In genomic region chr3:90508950-90509746, GRCm38 (mm10) we compare ENCODE assay signal across 8 mouse cellular contexts. TPM values are rescaled to one million over a fixed set of nuclear protein-coding genes. Genes with fewer than 3 reads are reported as not detected.
DNase-seq lines count a peak whose midpoint lies in the region; ATAC-seq and TF ChIP-seq lines count a peak whose summit lies in the region.

Gene Chtop, minus strand, starts transcription at chr3:90509498.

- TF ChIP-seq EP300 in ES-Bruce4 (IDR thresholded peaks at IDR 0.05; ENCODE audit: insufficient read depth, low read depth, low read length) = no peak
- TF ChIP-seq EP300 in liver, postnatal 0 days (IDR thresholded peaks at IDR 0.05; ENCODE audit: low read depth) = peak; percentile 63

- WGBS in forebrain, embryonic 13.5 days = 0% methylated on average over 61 of the region's 66 CpGs
- WGBS in large intestine, adult 2 months = under 1% methylated on average over 66 of the region's 66 CpGs
- 1% methylated on average over 60 of the region's 66 CpGs for WGBS in liver, postnatal 0 days (ENCODE audit: insufficient replicate concordance)
- under 1% methylated on average over 65 of the region's 66 CpGs for WGBS in neural tube, embryonic 14.5 days

- H3K4me2 ChIP-seq in forebrain, embryonic 13.5 days = peak within 1 kb of the TSS; percentile 84
- H3K4me2 ChIP-seq in liver, postnatal 0 days (ENCODE audit: low read depth, low read length) = peak within 1 kb of the TSS; percentile 79
- peak within 1 kb of the TSS; percentile 83 for H3K4me2 ChIP-seq in neural tube, embryonic 14.5 days (ENCODE audit: low read depth, low read length)

- no peaks in the 10 kb centered on the region for H3K27me3 ChIP-seq in ES-Bruce4 (ENCODE audit: control insufficient read depth, insufficient read depth, low read length, poor library complexity, severe bottlenecking)
- H3K27me3 ChIP-seq in forebrain, embryonic 13.5 days = peaks cover 22% of the 10 kb centered on the region
- H3K27me3 ChIP-seq in liver, postnatal 0 days (ENCODE audit: insufficient read depth, low read length) = no peaks in the 10 kb centered on the region
- peaks cover 2% of the 10 kb centered on the region; the same call in 1 of the 2 replicates for H3K27me3 ChIP-seq in neural tube, embryonic 14.5 days (ENCODE audit: control insufficient read depth, insufficient read depth, low read length)

- H3K4me1 ChIP-seq in ES-Bruce4 (ENCODE audit: control insufficient read depth, insufficient read depth, low read length) = no peaks in the 10 kb centered on the region
- H3K4me1 ChIP-seq in forebrain, embryonic 13.5 days = peaks cover 24% of the 10 kb centered on the region
- H3K4me1 ChIP-seq in liver, postnatal 0 days (ENCODE audit: insufficient read depth) = peaks cover 16% of the 10 kb centered on the region
- peaks cover 23% of the 10 kb centered on the region for H3K4me1 ChIP-seq in neural tube, embryonic 14.5 days (ENCODE audit: control insufficient read depth, insufficient read depth, low read length)

- intact Hi-C loops in heart, postnatal 10 days (cut with DNase I) = no loop called here

- no peaks in the 10 kb centered on the region for H3K9me3 ChIP-seq in ES-Bruce4 (replicated peaks; ENCODE audit: control insufficient read depth, insufficient read depth, low read length, poor library complexity, severe bottlenecking)
- no peaks in the 10 kb centered on the region for H3K9me3 ChIP-seq in forebrain, embryonic 13.5 days (replicated peaks)
- no peaks in the 10 kb centered on the region for H3K9me3 ChIP-seq in liver, postnatal 0 days (ENCODE audit: low read length)
- H3K9me3 ChIP-seq in neural tube, embryonic 14.5 days (ENCODE audit: control insufficient read depth, low read length) = no peaks in the 10 kb centered on the region

- peak; percentile 77 for TF ChIP-seq POLR2A in ES-Bruce4 (IDR thresholded peaks at IDR 0.05; ENCODE audit: insufficient read depth, low read length)

- DNase-seq in heart, postnatal 10 days = peak; percentile 100
- DNase-seq in large intestine, adult 2 months (ENCODE audit: low read depth, low spot score) = peak; percentile 98
- peak; percentile 100 for DNase-seq in liver, postnatal 0 days
- DNase-seq in testis, postnatal 10 days (ENCODE audit: low spot score) = peak; percentile 100

- peak within 1 kb of the TSS; percentile 82 for H3K27ac ChIP-seq in ES-Bruce4 (ENCODE audit: insufficient read depth, low read length)
- peak within 1 kb of the TSS; percentile 93 for H3K27ac ChIP-seq in forebrain, embryonic 13.5 days
- peak within 1 kb of the TSS; percentile 99 for H3K27ac ChIP-seq in liver, postnatal 0 days (ENCODE audit: low read depth)
- peak within 1 kb of the TSS; percentile 93 for H3K27ac ChIP-seq in neural tube, embryonic 14.5 days (ENCODE audit: low read depth, low read length)

- peaks cover 40% of the 10 kb centered on the region for H3K36me3 ChIP-seq in ES-Bruce4 (ENCODE audit: control insufficient read depth, insufficient read depth, low read length, poor library complexity, severe bottlenecking)
- peaks cover 34% of the 10 kb centered on the region for H3K36me3 ChIP-seq in forebrain, embryonic 13.5 days (ENCODE audit: poor library complexity, severe bottlenecking)
- peaks cover 38% of the 10 kb centered on the region for H3K36me3 ChIP-seq in liver, postnatal 0 days (replicated peaks; ENCODE audit: insufficient read depth, low read length)
- H3K36me3 ChIP-seq in neural tube, embryonic 14.5 days (ENCODE audit: control insufficient read depth, insufficient read depth, low read length) = peaks cover 31% of the 10 kb centered on the region

- ATAC-seq in cerebellum, adult (ENCODE audit: insufficient number of reproducible peaks, low FRiP score, low TSS enrichment) = peak; percentile 80
- ATAC-seq in forebrain, embryonic 13.5 days = peak; percentile 92
- peak; percentile 94 for ATAC-seq in liver, postnatal 0 days
- ATAC-seq in neural tube, embryonic 14.5 days (ENCODE audit: low read depth) = peak; percentile 94

- H3K9ac ChIP-seq in ES-Bruce4 (ENCODE audit: low read depth, poor library complexity, severe bottlenecking) = peak within 1 kb of the TSS; percentile 95
- peak within 1 kb of the TSS; percentile 99 for H3K9ac ChIP-seq in forebrain, embryonic 13.5 days
- peak within 1 kb of the TSS; percentile 99 for H3K9ac ChIP-seq in liver, postnatal 0 days (replicated peaks)
- H3K9ac ChIP-seq in neural tube, embryonic 14.5 days (replicated peaks; ENCODE audit: low read depth, low read length) = peak within 1 kb of the TSS; percentile 99

- TF ChIP-seq CTCF in ES-Bruce4 (IDR thresholded peaks at IDR 0.05; ENCODE audit: low read depth, low read length) = no peak
- 0 out of 2 replicates have a peak, but pooled peaks have one; percentile 4 for TF ChIP-seq CTCF in liver, postnatal 0 days (IDR thresholded peaks at IDR 0.05; ENCODE audit: low read depth)

- H3K4me3 ChIP-seq in ES-Bruce4 (ENCODE audit: low read depth, low read length) = peak within 1 kb of the TSS; percentile 100
- H3K4me3 ChIP-seq in forebrain, embryonic 13.5 days = peak within 1 kb of the TSS; percentile 94
- peak within 1 kb of the TSS; percentile 96 for H3K4me3 ChIP-seq in liver, postnatal 0 days (ENCODE audit: low read depth, low read length)
- peak within 1 kb of the TSS; percentile 95 for H3K4me3 ChIP-seq in neural tube, embryonic 14.5 days (ENCODE audit: low read depth, low read length)

RNA-seq across cellular contexts. Expression of gene Chtop, which starts in this region (rescaled TPM):
- polyA plus RNA-seq in ES-Bruce4 (2011; ENCODE audit: insufficient read depth, insufficient read length, low read depth, missing spikeins) = 124 and 130 TPM in 2 replicates
- polyA plus RNA-seq in forebrain, embryonic 13.5 days (2015; fragmentation: Nextera tagmentation; extraction: Ambion mirVana) = 214 and 215 TPM in 2 replicates
- 100 to 1,000 TPM; 126 to 128 TPM for total RNA-seq in heart, postnatal 10 days (2021)
- polyA plus RNA-seq in large intestine, adult 2 months (2012; rRNA removed) = 35.2 and 38.0 TPM in 2 replicates
- polyA plus RNA-seq in liver, postnatal 0 days (2015; fragmentation: Nextera tagmentation; extraction: Ambion mirVana) = 39.9 and 42.9 TPM in 2 replicates
- polyA plus RNA-seq in neural tube, embryonic 14.5 days (2014; fragmentation: Nextera tagmentation; extraction: Ambion mirVana) = 116 and 123 TPM in 2 replicates

Comparison
In these comparisons a context has a peak if more than half of its experiments do, and no peak if none do; other contexts are left out.
1. Peak in every context shown above with its lines: DNase-seq, ATAC-seq, H3K4me3 ChIP-seq and H3K27ac ChIP-seq.